Mouse (Mus musculus) MEL (cell line): ENCODE results near the gene Zfyve21. TPM values are rescaled to one million over a fixed set of nuclear protein-coding genes. Genes with fewer than 3 reads are reported as not detected.

Experiments
- DNase-seq: peaks from one replicate; pipeline ENCODE4 v3.0.0; 2011; ENCODE audit warnings: low read depth, low spot score
- H3K27ac ChIP-seq: 2 replicates; pipeline ENCODE4 v1.5.1; 2012; ENCODE audit warnings: low read depth, mild to moderate bottlenecking, control low read depth, low read length, moderate library complexity; ENCODE audit not compliant: control insufficient read depth
- H3K27me3 ChIP-seq, 2 experiments: fragments of 150-350 bp in 1 of 2; sonication (generic) in 1 of 2; 2 replicates each; pipeline ENCODE4 v1.6.1; 2012; ENCODE audit warnings: low read length in 2 of 2, mild to moderate bottlenecking in 2 of 2, improper control_type of control experiment in 1 of 2, moderate library complexity in 1 of 2; ENCODE audit not compliant: insufficient read depth in 2 of 2, control insufficient read depth in 1 of 2
- H3K36me3 ChIP-seq, 2 experiments: 2 replicates each; pipeline ENCODE4 v1.6.1; 2012 to 2014; ENCODE audit warnings: low read length in 2 of 2, improper control_type of control experiment in 1 of 2, inconsistent platforms in 1 of 2, mild to moderate bottlenecking in 1 of 2; ENCODE audit not compliant: insufficient read depth in 2 of 2, control insufficient read depth in 1 of 2
- H3K4me1 ChIP-seq, 2 experiments: fragments of 150-350 bp in 1 of 2; sonication (generic) in 1 of 2; 2 replicates each; pipeline ENCODE4 v1.6.1; 2012; ENCODE audit warnings: low read length in 2 of 2, improper control_type of control experiment in 1 of 2, mild to moderate bottlenecking in 1 of 2; ENCODE audit not compliant: insufficient read depth in 2 of 2, control insufficient read depth in 1 of 2
- H3K4me3 ChIP-seq, 2 experiments: fragments of 150-350 bp in 1 of 2; sonication (generic) in 1 of 2; 2 replicates each; pipeline ENCODE4 v1.5.1; 2012; ENCODE audit warnings: low read depth in 2 of 2, low read length in 2 of 2, mild to moderate bottlenecking in 2 of 2, moderate library complexity in 2 of 2, control low read depth in 1 of 2, improper control_type of control experiment in 1 of 2; ENCODE audit not compliant: control insufficient read depth in 1 of 2, insufficient read depth in 1 of 2
- H3K79me2 ChIP-seq: 2 replicates; pipeline ENCODE4 v1.6.1; 2012; ENCODE audit warnings: mild to moderate bottlenecking, low read length, moderate library complexity; ENCODE audit not compliant: control insufficient read depth, poor library complexity, insufficient read depth
- H3K9ac ChIP-seq: 2 replicates; pipeline ENCODE4 v1.6.1; 2012; ENCODE audit warnings: low read depth, mild to moderate bottlenecking, control low read depth, low read length, moderate library complexity; ENCODE audit not compliant: control insufficient read depth, poor library complexity, severe bottlenecking
- H3K9me3 ChIP-seq: fragments of 150-350 bp; sonication (generic); replicated peaks from 2 replicates; pipeline ENCODE4 v1.6.1; 2012; ENCODE audit warnings: mild to moderate bottlenecking, low read length, improper control_type of control experiment, moderate library complexity; ENCODE audit not compliant: insufficient read depth
- CHD1 ChIP-seq: IDR thresholded peaks from 2 replicates; pipeline ENCODE4 v1.6.1; 2012; ENCODE audit warnings: low read depth, mild to moderate bottlenecking, inconsistent platforms, low read length, improper control_type of control experiment
- CHD2 ChIP-seq: IDR thresholded peaks from 2 replicates; pipeline ENCODE4 v1.6.1; 2011; ENCODE audit warnings: low read length, improper control_type of control experiment
- E2F4 ChIP-seq: IDR thresholded peaks from 2 replicates; pipeline ENCODE4 v1.6.1; 2011; ENCODE audit warnings: low read depth, low read length, improper control_type of control experiment, borderline replicate concordance
- ELF1 ChIP-seq: IDR thresholded peaks from 2 replicates; pipeline ENCODE4 v1.6.1; 2014; ENCODE audit warnings: low read depth, mild to moderate bottlenecking, inconsistent platforms, low read length, improper control_type of control experiment, moderate library complexity
- ETS1 ChIP-seq: IDR thresholded peaks from 2 replicates; pipeline ENCODE4 v1.6.1; 2012; ENCODE audit warnings: low read depth, mild to moderate bottlenecking, inconsistent platforms, low read length, improper control_type of control experiment, moderate library complexity
- GABPA ChIP-seq: IDR thresholded peaks from 2 replicates; pipeline ENCODE4 v1.6.1; 2012; ENCODE audit warnings: low read depth, mild to moderate bottlenecking, inconsistent platforms, low read length, improper control_type of control experiment, moderate library complexity
- GATA1 ChIP-seq: IDR thresholded peaks from 2 replicates; pipeline ENCODE4 v1.6.1; 2011; ENCODE audit warnings: low read depth, low read length, improper control_type of control experiment
- HCFC1 ChIP-seq: IDR thresholded peaks from 2 replicates; pipeline ENCODE4 v1.6.1; 2012; ENCODE audit warnings: low read depth, mild to moderate bottlenecking, inconsistent platforms, low read length, improper control_type of control experiment, moderate library complexity
- JUND ChIP-seq: IDR thresholded peaks from 2 replicates; pipeline ENCODE4 v1.6.1; 2011; ENCODE audit warnings: low read depth, mild to moderate bottlenecking, improper control_type of control experiment, low read length
- KAT2A ChIP-seq: conservative IDR thresholded peaks from 2 replicates; pipeline ENCODE4 v1.6.1; 2012; ENCODE audit warnings: low read depth, low read length, improper control_type of control experiment, inconsistent platforms
- MYB ChIP-seq: IDR thresholded peaks from 2 replicates; pipeline ENCODE4 v1.6.1; 2011; ENCODE audit warnings: mild to moderate bottlenecking, low read depth, low read length, improper control_type of control experiment
- MYC ChIP-seq: IDR thresholded peaks from 2 replicates; pipeline ENCODE4 v1.6.1; 2011; ENCODE audit warnings: low read depth, mild to moderate bottlenecking, low read length, improper control_type of control experiment, moderate library complexity
- NRF1 ChIP-seq: IDR thresholded peaks from 2 replicates; pipeline ENCODE4 v1.6.1; 2014; ENCODE audit warnings: low read depth, mild to moderate bottlenecking, inconsistent platforms, low read length, improper control_type of control experiment, moderate library complexity; ENCODE audit not compliant: poor library complexity, insufficient read depth, severe bottlenecking
- POLR2AphosphoS2 ChIP-seq: IDR thresholded peaks from 2 replicates; pipeline ENCODE4 v1.6.1; 2011; ENCODE audit warnings: low read length, improper control_type of control experiment
- POLR2AphosphoS5 ChIP-seq: IDR thresholded peaks from 2 replicates; pipeline ENCODE4 v1.6.1; 2012; ENCODE audit warnings: low read depth, borderline replicate concordance, mild to moderate bottlenecking, inconsistent platforms, low read length, moderate library complexity, mixed read lengths
- UBTF ChIP-seq: IDR thresholded peaks from 2 replicates; pipeline ENCODE4 v1.6.1; 2012; ENCODE audit warnings: low read depth, mild to moderate bottlenecking, inconsistent platforms, low read length, improper control_type of control experiment, moderate library complexity, borderline replicate concordance; ENCODE audit not compliant: insufficient read depth
- ZC3H11A ChIP-seq: IDR thresholded peaks from 2 replicates; pipeline ENCODE4 v1.6.1; 2012; ENCODE audit warnings: low read depth, mild to moderate bottlenecking, inconsistent platforms, low read length, improper control_type of control experiment
- ZKSCAN1 ChIP-seq: IDR thresholded peaks from 2 replicates; pipeline ENCODE4 v1.6.1; 2012; ENCODE audit warnings: low read depth, mild to moderate bottlenecking, inconsistent platforms, low read length, improper control_type of control experiment, moderate library complexity
- ZNF384 ChIP-seq: IDR thresholded peaks from 2 replicates; pipeline ENCODE4 v1.6.1; 2012; ENCODE audit warnings: low read depth, mild to moderate bottlenecking, inconsistent platforms, low read length, improper control_type of control experiment
- polyA plus RNA-seq, 2 experiments: library from polyadenylated mRNA; stranded (reverse) in 1 of 2; unstranded in 1 of 2; fragments of >175 nt in 1 of 2; fragments of >200 nt in 1 of 2; gene quantifications; 2 replicates each; pipeline versions ENCODE4 v1.2.1 to v1.2.4; 2012; ENCODE audit warnings: low replicate concordance in 2 of 2, low read depth in 1 of 2; ENCODE audit not compliant: insufficient read length in 2 of 2, insufficient read depth in 1 of 2, missing spikeins in 1 of 2
- total RNA-seq: library from RNA; depleted of rRNA; stranded (reverse); fragments of 300-350 nt; gene quantifications from 2 replicates; pipeline ENCODE4 v1.2.3, GENCODE M21; 2012

Gene Zfyve21
- total and polyA plus RNA-seq, 3 experiments = 8.1 to 9.1 TPM; not detected in 1

DNA sequence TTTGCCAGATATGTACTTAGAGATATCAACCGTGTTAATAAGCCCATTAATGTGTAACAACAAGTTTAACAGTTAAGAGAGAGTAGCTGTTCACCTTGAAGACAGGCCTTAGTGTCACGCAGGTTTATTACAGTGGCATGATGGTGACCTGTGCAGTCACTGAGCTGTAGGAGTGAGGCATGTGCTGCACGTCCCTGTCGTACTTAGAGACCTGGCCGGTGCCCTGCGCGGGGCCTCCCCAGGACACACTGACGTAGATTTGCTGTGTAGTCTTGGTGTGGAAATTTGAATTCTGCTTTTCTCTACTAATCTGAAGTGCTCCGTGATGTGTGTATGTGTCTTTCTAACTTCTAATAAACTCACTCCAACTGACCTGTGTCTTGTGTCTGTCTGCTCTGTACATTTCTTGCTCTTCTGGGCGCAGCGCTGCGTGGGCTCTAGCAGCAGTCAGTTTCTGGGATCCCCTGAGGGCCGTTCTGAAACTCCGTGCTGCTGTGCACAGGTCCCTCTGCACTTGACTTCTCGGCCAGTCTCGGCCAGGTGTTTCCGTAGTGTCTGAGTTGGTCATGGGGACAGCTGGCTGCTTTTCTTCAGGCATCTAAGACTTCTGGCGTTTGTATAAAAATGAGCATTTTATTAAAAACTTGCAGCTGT, 19.3 kb upstream of the Zfyve21 start:
- no peak overlapping the region for H3K4me3 ChIP-seq
- peaks cover 0 to 2% of the 10 kb centered on the region in 2 experiments; a peak in 1 of 4 replicates for H3K36me3 ChIP-seq
- no peak for TF ChIP-seq UBTF
- no peak for TF ChIP-seq POLR2AphosphoS5
- no peak for TF ChIP-seq ZC3H11A
- TF ChIP-seq NRF1 = no peak
- TF ChIP-seq GABPA = no peak
- TF ChIP-seq ELF1 = no peak
- no peak for TF ChIP-seq MYC
- no peak for TF ChIP-seq HCFC1
- no peak for TF ChIP-seq CHD2
- TF ChIP-seq ETS1 = no peak
- TF ChIP-seq GATA1 = no peak
- 0 out of 4 replicates have a peak, but pooled peaks cover 0 to 2% of the 10 kb centered on the region in 2 experiments for H3K4me1 ChIP-seq
- no peak overlapping the region for H3K9ac ChIP-seq
- no peak for DNase-seq
- no peaks in the 10 kb centered on the region for H3K79me2 ChIP-seq
- no peak overlapping the region for H3K27ac ChIP-seq
- no peaks in the 10 kb centered on the region for H3K27me3 ChIP-seq
- H3K9me3 ChIP-seq = no peaks in the 10 kb centered on the region

DNA sequence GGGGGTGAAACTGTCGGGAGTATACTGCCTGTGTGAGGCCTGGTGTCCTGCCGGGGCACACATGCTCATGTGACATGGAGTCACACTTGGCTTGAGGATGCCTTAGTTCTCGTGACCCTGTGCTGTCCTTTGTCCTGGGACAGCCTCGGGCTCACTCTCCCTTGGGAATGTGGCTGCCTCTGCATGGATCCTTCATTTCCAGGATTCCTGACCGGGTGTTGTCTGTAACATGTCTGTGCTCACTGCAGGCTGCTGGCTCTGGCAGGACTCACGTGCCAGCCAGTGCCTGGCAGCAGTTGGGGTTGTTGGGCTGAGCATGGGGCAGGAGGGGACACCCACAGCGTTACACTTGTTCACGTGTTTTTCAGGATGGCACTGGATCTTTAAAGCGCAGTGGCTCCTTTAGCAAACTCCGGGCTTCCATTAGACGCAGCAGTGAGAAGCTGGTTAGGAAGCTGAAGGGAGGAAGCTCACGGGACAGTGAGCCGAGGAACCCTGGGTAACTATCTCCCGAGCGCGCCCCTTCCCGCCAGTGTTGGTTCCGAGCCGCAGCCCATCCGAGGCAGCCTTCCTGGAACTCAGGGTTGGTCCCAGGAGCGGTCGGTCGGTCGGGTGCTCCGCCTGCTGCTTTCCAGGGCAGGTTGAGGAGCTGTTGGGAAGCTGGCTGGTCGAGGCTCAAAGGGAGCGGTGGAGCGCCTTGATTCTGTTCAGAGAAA, 18.6 kb upstream of the Zfyve21 start:
- DNase-seq = no peak
- Histone ChIP-seq H3K4me3 (no peak overlapping the region), H3K27me3 (no peaks in the 10 kb centered on the region), H3K4me1 (0 out of 4 replicates have a peak, but pooled peaks cover 0 to 2% of the 10 kb centered on the region in 2 experiments), H3K9ac (no peak overlapping the region), H3K36me3 (peaks cover 0 to 2% of the 10 kb centered on the region in 2 experiments; a peak in 1 of 4 replicates), H3K9me3 (no peaks in the 10 kb centered on the region), H3K79me2 (no peaks in the 10 kb centered on the region), H3K27ac (no peak overlapping the region)
- TF ChIP-seq MYB (no peak), KAT2A (no peak), POLR2AphosphoS2 (no peak), POLR2AphosphoS5 (no peak), HCFC1 (no peak), CHD1 (no peak), JUND (no peak), ZKSCAN1 (no peak), NRF1 (no peak), ELF1 (no peak), ZNF384 (no peak), E2F4 (no peak)
